Mouse (Mus musculus) limb, embryonic 13.5 days (tissue): ENCODE measurements around the gene Zfp366. TPM values are rescaled to one million over a fixed set of nuclear protein-coding genes. Genes with fewer than 3 reads are reported as not detected.

ENCODE experiments used
- polyA plus RNA-seq: library from polyadenylated mRNA; unstranded; fragments of >200 nt; fragmentation: Nextera tagmentation; extraction: Ambion mirVana; gene quantifications from 2 replicates; pipeline ENCODE4 v1.2.1, GENCODE M21; 2015

The Zfp366 gene
- polyA plus RNA-seq, 1 experiment from 2014 or later = 0.56 TPM

Other genes starting within 250 kb of the Zfp366 start
- gene 1700024P04Rik, start 200.3 kb upstream of the Zfp366 start, polyA plus RNA-seq = not detected in 2 replicates
- gene Ptcd2, start 159.9 kb downstream of the Zfp366 start, polyA plus RNA-seq = 44.2 and 45.8 TPM in 2 replicates
- gene Mrps27, start 160.0 kb downstream of the Zfp366 start, polyA plus RNA-seq = 60.2 and 60.9 TPM in 2 replicates